Mouse (Mus musculus) stomach, postnatal 0 days (tissue): ENCODE results near the gene Dcp1b. TPM values are rescaled to one million over a fixed set of nuclear protein-coding genes. Genes with fewer than 3 reads are reported as not detected.
A peak's percentile ranks its signal among the peaks of the same experiment; 100 is the strongest.

Experiments used
- ATAC-seq: fragments of 200-750 bp; cut with Nextera tagmentation; 2 replicates; pipeline ENCODE4 v1.8.0; 2017; ENCODE audit not compliant: low FRiP score, low TSS enrichment
- DNase-seq: peaks from one replicate; pipeline ENCODE4 v3.0.0-alpha.2; 2016; ENCODE audit warnings: low spot score
- H3K27ac ChIP-seq: fragments of 300-500 bp; sonication (generic); replicated peaks from 2 replicates; pipeline ENCODE4 v1.5.1; 2014; ENCODE audit warnings: mild to moderate bottlenecking, control low read depth
- H3K27me3 ChIP-seq: fragments of 300-500 bp; sonication (generic); 2 replicates; pipeline ENCODE4 v1.6.1; 2014; ENCODE audit warnings: low read length; ENCODE audit not compliant: control insufficient read depth, insufficient read depth
- H3K36me3 ChIP-seq: fragments of 300-500 bp; sonication (generic); 2 replicates; pipeline ENCODE4 v1.6.1; 2014; ENCODE audit warnings: low read length, mixed read lengths; ENCODE audit not compliant: control insufficient read depth, insufficient read depth
- H3K4me1 ChIP-seq: fragments of 300-500 bp; sonication (generic); replicated peaks from 2 replicates; pipeline ENCODE4 v1.6.1; 2014; ENCODE audit warnings: antibody characterized with exemption; ENCODE audit not compliant: control insufficient read depth, insufficient read depth
- H3K4me2 ChIP-seq: fragments of 300-500 bp; sonication (generic); replicated peaks from 2 replicates; pipeline ENCODE4 v1.6.1; 2014; ENCODE audit warnings: low read depth, mild to moderate bottlenecking, control low read depth, moderate library complexity
- H3K4me3 ChIP-seq: fragments of 300-500 bp; sonication (generic); 2 replicates; pipeline ENCODE4 v1.5.1; 2014; ENCODE audit warnings: low read depth, low read length, control low read depth
- H3K9ac ChIP-seq: fragments of 300-500 bp; sonication (generic); 2 replicates; pipeline ENCODE4 v1.6.1; 2014; ENCODE audit warnings: mild to moderate bottlenecking, low read length, control low read depth, mixed read lengths
- H3K9me3 ChIP-seq: fragments of 300-500 bp; sonication (generic); 2 replicates; pipeline ENCODE4 v1.6.1; 2016; ENCODE audit warnings: low read length; ENCODE audit not compliant: control insufficient read depth
- CTCF ChIP-seq: IDR thresholded peaks from 2 replicates; pipeline ENCODE4 v1.5.1; 2016; ENCODE audit warnings: antibody characterized with exemption, low read depth, mild to moderate bottlenecking, moderate library complexity
- EP300 ChIP-seq: optimal IDR thresholded peaks from 2 replicates; pipeline ENCODE3; 2016; ENCODE audit warnings: antibody characterized with exemption
- WGBS: fragments of 180-500 bp; shearing (Covaris S2); extraction: QIAGEN DNeasy Blood & Tissue Kit; methylation state at CpG from one replicate; pipeline ENCODE4 v1.1.7; 2014; 5-methylcytosine and 5-hydroxymethylcytosine counted together
- polyA plus RNA-seq: library from polyadenylated mRNA; unstranded; fragments of >200 nt; fragmentation: Nextera tagmentation; extraction: Ambion mirVana; gene quantifications from 2 replicates; pipeline ENCODE4 v1.2.1, GENCODE M21; 2015

Dcp1b gene
- polyA plus RNA-seq, 1 experiment from 2014 or later: 4.8 TPM

- TF ChIP-seq CTCF: no peak
- TF ChIP-seq EP300: no peak
- H3K4me1 ChIP-seq: no peaks in the 10 kb centered on the region
- DNase-seq: no peak
- no peak for ATAC-seq
- no peak overlapping the region for H3K9ac ChIP-seq
- H3K36me3 ChIP-seq: peaks cover 6% of the 10 kb centered on the region
- no peaks in the 10 kb centered on the region for H3K27me3 ChIP-seq
- no peak overlapping the region for H3K4me3 ChIP-seq
- no peaks in the 10 kb centered on the region for H3K9me3 ChIP-seq
- H3K4me2 ChIP-seq: no peak overlapping the region
- no peak overlapping the region for H3K27ac ChIP-seq
- 60% methylated on average over 4 of the region's 4 CpGs for WGBS
Observed at GRCm38 (mm10) chr6:119217661-119218060, 42.6 kb downstream of the Dcp1b start.

GRCm38 (mm10) chr6:119218591-119218990, 43.5 kb downstream of the Dcp1b start:
- Histone ChIP-seq H3K27ac (no peak overlapping the region), H3K27me3 (no peaks in the 10 kb centered on the region), H3K4me2 (no peak overlapping the region), H3K4me1 (no peaks in the 10 kb centered on the region), H3K9ac (no peak overlapping the region), H3K4me3 (no peak overlapping the region), H3K9me3 (no peaks in the 10 kb centered on the region), H3K36me3 (peaks cover 5% of the 10 kb centered on the region)
- 84% methylated on average over 5 of the region's 5 CpGs for WGBS
- ATAC-seq: no peak
- TF ChIP-seq CTCF (no peak), EP300 (no peak)
- no peak for DNase-seq

- H3K36me3 ChIP-seq: peaks cover 4% of the 10 kb centered on the region; the same call in 1 of the 2 replicates
- H3K9ac ChIP-seq: no peak overlapping the region
- no peaks in the 10 kb centered on the region for H3K27me3 ChIP-seq
- DNase-seq (no peak), ATAC-seq (no peak)
- no peaks in the 10 kb centered on the region for H3K9me3 ChIP-seq
- no peak overlapping the region for H3K4me2 ChIP-seq
- H3K4me3 ChIP-seq: no peak overlapping the region
- H3K27ac ChIP-seq: no peak overlapping the region
- TF ChIP-seq CTCF: no peak
- no peak for TF ChIP-seq EP300
- H3K4me1 ChIP-seq: no peaks in the 10 kb centered on the region
- 83% methylated on average over 15 of the region's 15 CpGs for WGBS
Observed at GRCm38 (mm10) chr6:119219237-119219870, 44.3 kb downstream of the Dcp1b start.

GRCm38 (mm10) chr6:119220297-119220696, 45.2 kb downstream of the Dcp1b start:
- peak; percentile 60 for DNase-seq
- no peaks in the 10 kb centered on the region for H3K27me3 ChIP-seq
- peak; percentile 67 for ATAC-seq
- H3K4me3 ChIP-seq: no peak overlapping the region
- H3K9ac ChIP-seq: no peak overlapping the region
- TF ChIP-seq EP300: no peak
- peak; percentile 93 for TF ChIP-seq CTCF
- no peaks in the 10 kb centered on the region for H3K36me3 ChIP-seq
- no peaks in the 10 kb centered on the region for H3K9me3 ChIP-seq
- H3K4me2 ChIP-seq: no peak overlapping the region
- 39% methylated on average over 10 of the region's 10 CpGs for WGBS
- no peak overlapping the region for H3K27ac ChIP-seq
- no peaks in the 10 kb centered on the region for H3K4me1 ChIP-seq

- DNase-seq: no peak
- TF ChIP-seq EP300: no peak
- TF ChIP-seq CTCF: no peak
- WGBS: 39% methylated on average over 13 of the region's 13 CpGs
- Histone ChIP-seq H3K36me3 (no peaks in the 10 kb centered on the region), H3K27ac (no peak overlapping the region), H3K9me3 (no peaks in the 10 kb centered on the region), H3K9ac (no peak overlapping the region), H3K4me1 (no peaks in the 10 kb centered on the region), H3K4me2 (no peak overlapping the region), H3K4me3 (no peak overlapping the region), H3K27me3 (no peaks in the 10 kb centered on the region)
- no peak for ATAC-seq
Observed at GRCm38 (mm10) chr6:119224451-119225195, 49.6 kb downstream of the Dcp1b start.

- Histone ChIP-seq H3K4me1 (no peaks in the 10 kb centered on the region), H3K9ac (no peak overlapping the region), H3K27me3 (no peaks in the 10 kb centered on the region), H3K9me3 (no peaks in the 10 kb centered on the region), H3K4me2 (no peak overlapping the region), H3K36me3 (no peaks in the 10 kb centered on the region), H3K4me3 (no peak overlapping the region), H3K27ac (no peak overlapping the region)
- WGBS: 70% methylated on average over 12 of the region's 12 CpGs
- TF ChIP-seq EP300: no peak
- TF ChIP-seq CTCF: no peak
- ATAC-seq: no peak
- DNase-seq: peak; percentile 11
Observed at GRCm38 (mm10) chr6:119225226-119225625, 50.2 kb downstream of the Dcp1b start.
